Mouse (Mus musculus) forebrain, embryonic 15.5 days (tissue): Measurements from ENCODE around the gene Tmod2. TPM values are rescaled to one million over a fixed set of nuclear protein-coding genes. Genes with fewer than 3 reads are reported as not detected.
"Not testable (repeated sequence)": the region's sequence is repeated elsewhere in the genome, so short reads cannot be mapped to it uniquely, and the experiment has no call there.

ENCODE experiments used
- ATAC-seq: fragments of 200-750 bp; cut with Nextera tagmentation; replicated peaks from 2 replicates; pipeline ENCODE4 v1.8.0; 2017; ENCODE audit warnings: mild to moderate bottlenecking, moderate TSS enrichment, moderate library complexity
- H3K27ac ChIP-seq: fragments of 300-500 bp; sonication (generic); replicated peaks from 2 replicates; pipeline ENCODE4 v1.5.1; 2015; ENCODE audit warnings: mild to moderate bottlenecking, inconsistent platforms
- H3K27me3 ChIP-seq: fragments of 300-500 bp; sonication (generic); 2 replicates; pipeline ENCODE4 v1.6.1; 2015; ENCODE audit warnings: inconsistent platforms
- H3K36me3 ChIP-seq: fragments of 300-500 bp; sonication (generic); 2 replicates; pipeline ENCODE4 v1.6.1; 2015; ENCODE audit warnings: mild to moderate bottlenecking, inconsistent platforms
- H3K4me1 ChIP-seq: fragments of 300-500 bp; sonication (generic); 2 replicates; pipeline ENCODE4 v1.6.1; 2015; ENCODE audit warnings: inconsistent platforms
- H3K4me2 ChIP-seq: fragments of 300-500 bp; sonication (generic); replicated peaks from 2 replicates; pipeline ENCODE4 v1.6.1; 2015; ENCODE audit warnings: mild to moderate bottlenecking, inconsistent platforms
- H3K4me3 ChIP-seq: fragments of 300-500 bp; sonication (generic); 2 replicates; pipeline ENCODE4 v1.5.1; 2015; ENCODE audit warnings: mild to moderate bottlenecking, inconsistent platforms
- H3K9ac ChIP-seq: fragments of 300-500 bp; sonication (generic); replicated peaks from 2 replicates; pipeline ENCODE4 v1.6.1; 2015; ENCODE audit warnings: mild to moderate bottlenecking, inconsistent platforms
- H3K9me3 ChIP-seq: fragments of 300-500 bp; sonication (generic); 2 replicates; pipeline ENCODE4 v1.6.1; 2016; ENCODE audit warnings: inconsistent platforms
- WGBS: fragments of 180-500 bp; shearing (Covaris S2); methylation state at CpG from one replicate; pipeline ENCODE4 v1.1.7; 2015; ENCODE audit warnings: mixed read lengths; 5-methylcytosine and 5-hydroxymethylcytosine counted together
- polyA plus RNA-seq: library from polyadenylated mRNA; unstranded; fragments of >200 nt; fragmentation: Nextera tagmentation; extraction: Ambion mirVana; gene quantifications from 2 replicates; pipeline ENCODE4 v1.2.1, GENCODE M21; 2015

Tmod2 gene
- polyA plus RNA-seq, 1 experiment from 2014 or later, result 250 TPM

DNA sequence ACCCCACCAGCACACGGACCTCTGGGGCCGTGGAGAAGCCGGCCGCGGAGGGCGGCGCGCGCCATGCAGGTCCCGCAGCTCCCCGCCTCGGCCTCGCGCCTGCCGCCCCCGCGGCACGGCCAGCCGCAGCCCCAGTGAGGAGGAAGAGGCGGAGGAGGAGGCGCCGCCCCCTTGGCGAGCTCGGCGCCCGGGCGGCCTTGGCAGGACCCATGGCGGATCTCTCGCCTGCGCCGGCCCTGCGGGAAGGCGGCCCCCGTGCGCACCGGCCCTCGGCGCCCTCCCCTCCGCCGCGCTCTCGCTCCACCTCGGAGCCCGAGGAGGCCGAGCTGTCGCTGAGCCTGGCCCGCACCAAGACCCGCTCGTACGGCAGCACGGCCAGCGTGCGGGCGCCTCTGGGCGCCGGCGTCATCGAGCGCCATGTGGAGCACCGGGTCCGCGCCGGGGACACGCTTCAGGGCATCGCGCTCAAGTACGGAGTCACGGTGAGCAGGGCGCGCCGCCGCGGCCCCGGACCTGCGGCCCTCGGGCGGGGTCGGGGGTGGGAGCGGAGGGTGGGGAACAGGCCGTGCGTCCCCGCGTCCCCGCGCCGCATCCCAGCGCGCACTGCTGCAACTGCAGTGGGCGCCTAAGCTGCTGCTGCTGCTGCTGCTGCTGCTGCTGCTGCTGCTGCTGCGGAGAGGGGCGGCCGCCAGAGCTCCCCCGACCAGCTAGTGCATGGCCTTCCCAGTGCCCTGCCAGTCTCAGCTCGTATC is 14.6 kb upstream of the Tmod2 start, which contains the start of gene Lysmd2:
TSS of gene Lysmd2 (plus strand) at position 186 of the 752 bp plus-strand sequence.
- Histone ChIP-seq H3K9ac (peak within 1 kb of the TSS; percentile 87), H3K4me3 (peak within 1 kb of the TSS; percentile 87), H3K27me3 (no peaks in the 10 kb centered on the region), H3K4me1 (peaks cover 15% of the 10 kb centered on the region), H3K27ac (peak within 1 kb of the TSS; percentile 91), H3K4me2 (peak within 1 kb of the TSS; percentile 88), H3K9me3 (no peaks in the 10 kb centered on the region), H3K36me3 (no peaks in the 10 kb centered on the region)
- ATAC-seq, result peak; percentile 91
- WGBS, result under 1% methylated on average over 77 of the region's 94 CpGs

DNA sequence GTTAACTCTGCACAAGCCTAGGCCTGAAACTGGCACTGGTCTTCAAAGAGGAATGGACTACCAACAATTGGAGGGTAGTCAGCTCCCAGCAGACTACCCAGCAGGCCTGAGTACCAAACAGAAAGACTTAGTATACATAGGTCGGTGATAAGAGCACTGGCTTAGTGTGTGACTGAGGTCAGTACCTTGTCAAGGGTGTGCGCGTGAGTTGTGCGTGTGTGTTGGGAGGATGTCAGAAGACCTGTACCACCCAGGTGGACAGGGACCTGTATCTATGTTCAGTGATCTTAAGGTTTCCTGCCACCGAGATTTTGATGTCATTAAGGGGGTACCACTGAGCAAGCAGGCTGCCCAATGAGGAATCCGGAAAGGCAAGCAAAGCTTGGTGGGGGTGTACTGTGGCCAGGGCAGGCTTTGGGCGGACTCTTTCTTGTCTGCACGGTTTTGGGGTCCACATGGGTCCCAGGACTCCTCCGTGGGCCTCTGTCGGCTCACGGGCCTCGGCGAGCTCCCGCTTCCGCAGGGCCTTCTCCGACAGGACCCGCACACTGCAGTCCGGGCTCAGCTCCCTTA is 13.9 kb upstream of the Tmod2 start:
- peak; percentile 28 for ATAC-seq
- WGBS, result 14% methylated on average over 18 of the region's 18 CpGs
- H3K27me3 ChIP-seq, result no peaks in the 10 kb centered on the region

GRCm38 (mm10) chr9:75621428-75621827 is 10.3 kb upstream of the Tmod2 start:
- WGBS, result 92% methylated on average over 3 of the region's 3 CpGs
- no peak overlapping the region for H3K4me3 ChIP-seq
- H3K27ac ChIP-seq, result no peak overlapping the region
- H3K36me3 ChIP-seq, result no peaks in the 10 kb centered on the region
- H3K4me1 ChIP-seq, result peaks cover 9% of the 10 kb centered on the region
- no peak overlapping the region for H3K4me2 ChIP-seq
- ATAC-seq, result no peak
- H3K9me3 ChIP-seq, result no peaks in the 10 kb centered on the region
- H3K27me3 ChIP-seq, result no peaks in the 10 kb centered on the region
- no peak overlapping the region for H3K9ac ChIP-seq

More for the DNA sequence above, 13.9 kb upstream of the Tmod2 start:
- Histone ChIP-seq H3K27ac (peak overlapping the region; percentile 91), H3K9me3 (no peaks in the 10 kb centered on the region), H3K4me1 (peaks cover 15% of the 10 kb centered on the region), H3K4me2 (peak overlapping the region; percentile 88), H3K4me3 (peak overlapping the region; percentile 87), H3K36me3 (no peaks in the 10 kb centered on the region), H3K9ac (peak overlapping the region; percentile 87)

DNA sequence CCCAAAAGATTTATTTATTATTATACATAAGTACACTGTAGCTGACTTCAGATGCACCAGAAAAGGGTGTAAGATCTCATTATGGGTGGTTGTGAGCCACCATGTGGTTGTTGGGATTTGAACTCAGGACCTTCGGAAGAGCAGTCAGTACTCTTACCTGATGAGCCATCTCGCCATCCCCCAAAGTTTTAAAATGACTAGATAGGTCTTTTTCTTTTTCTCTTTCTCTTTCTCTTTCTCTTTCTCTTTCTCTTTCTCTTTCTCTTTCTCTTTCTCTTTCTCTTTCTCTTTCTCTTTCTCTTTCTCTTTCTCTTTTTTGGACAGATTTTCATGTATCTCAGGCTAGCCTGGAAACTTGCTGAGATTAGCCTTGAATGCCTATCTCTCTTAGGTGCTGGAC is 8.6 kb upstream of the Tmod2 start:
- not testable (repeated sequence) for H3K9ac ChIP-seq, H3K27me3 ChIP-seq, H3K4me2 ChIP-seq, H3K36me3 ChIP-seq, H3K4me3 ChIP-seq, H3K9me3 ChIP-seq, ATAC-seq, H3K4me1 ChIP-seq, H3K27ac ChIP-seq
- WGBS, result 93% methylated on average over 2 of the region's 2 CpGs

- Histone ChIP-seq H3K4me3 (no peak overlapping the region), H3K9ac (no peak overlapping the region), H3K4me2 (no peak overlapping the region), H3K27me3 (no peaks in the 10 kb centered on the region), H3K36me3 (no peaks in the 10 kb centered on the region), H3K4me1 (no peaks in the 10 kb centered on the region), H3K27ac (no peak overlapping the region), H3K9me3 (no peaks in the 10 kb centered on the region)
- peak; percentile 57; the same call in 1 of the 2 replicates for ATAC-seq
- WGBS, result 83% methylated on average over 6 of the region's 6 CpGs
These were observed 7.8 kb upstream of the Tmod2 start for GRCm38 (mm10) chr9:75618836-75619400.

- Histone ChIP-seq H3K27ac (no peak overlapping the region), H3K4me1 (no peaks in the 10 kb centered on the region), H3K9me3 (no peaks in the 10 kb centered on the region), H3K27me3 (no peaks in the 10 kb centered on the region), H3K9ac (no peak overlapping the region), H3K4me2 (no peak overlapping the region), H3K36me3 (no peaks in the 10 kb centered on the region), H3K4me3 (no peak overlapping the region)
- no peak for ATAC-seq
- WGBS, result 68% methylated on average over 3 of the region's 3 CpGs
These were observed 5.4 kb upstream of the Tmod2 start for GRCm38 (mm10) chr9:75616560-75616959.

- no peaks in the 10 kb centered on the region for H3K27me3 ChIP-seq
- 0 out of 2 replicates have a peak, but pooled peaks have one; percentile 33 for ATAC-seq
- WGBS, result 4% methylated on average over 16 of the region's 16 CpGs
These were observed 1.2 kb downstream of the Tmod2 start for GRCm38 (mm10) chr9:75609965-75610364.

GRCm38 (mm10) chr9:75609505-75609904 is 1.6 kb downstream of the Tmod2 start:
- peak overlapping the region; percentile 90 for H3K27ac ChIP-seq
- H3K27me3 ChIP-seq, result no peaks in the 10 kb centered on the region
- H3K4me1 ChIP-seq, result peaks cover 12% of the 10 kb centered on the region; the same call in 1 of the 2 replicates
- 23% methylated on average over 1 of the region's 1 CpGs for WGBS
- H3K9ac ChIP-seq, result peak overlapping the region; percentile 79
- peak overlapping the region; percentile 71 for H3K4me2 ChIP-seq
- H3K36me3 ChIP-seq, result peaks cover 6% of the 10 kb centered on the region
- peak; percentile 20; the same call in 1 of the 2 replicates for ATAC-seq
- no peaks in the 10 kb centered on the region; the same call in 1 of the 2 replicates for H3K9me3 ChIP-seq
- H3K4me3 ChIP-seq, result peak overlapping the region; percentile 95

More at GRCm38 (mm10) chr9:75609965-75610364, 1.2 kb downstream of the Tmod2 start:
- H3K36me3 ChIP-seq, result peaks cover 2% of the 10 kb centered on the region; the same call in 1 of the 2 replicates
- H3K9ac ChIP-seq, result peak overlapping the region; percentile 79
- peaks cover 12% of the 10 kb centered on the region; the same call in 1 of the 2 replicates for H3K4me1 ChIP-seq
- no peaks in the 10 kb centered on the region for H3K9me3 ChIP-seq
- peak overlapping the region; percentile 90 for H3K27ac ChIP-seq
- H3K4me2 ChIP-seq, result peak overlapping the region; percentile 71
- peak overlapping the region; percentile 95 for H3K4me3 ChIP-seq

GRCm38 (mm10) chr9:75607496-75607895 is 3.6 kb downstream of the Tmod2 start:
- H3K9ac ChIP-seq, result no peak overlapping the region
- no peaks in the 10 kb centered on the region; the same call in 1 of the 2 replicates for H3K9me3 ChIP-seq
- WGBS, result 88% methylated on average over 4 of the region's 4 CpGs
- no peak overlapping the region for H3K4me3 ChIP-seq
- no peaks in the 10 kb centered on the region for H3K27me3 ChIP-seq
- no peak overlapping the region for H3K4me2 ChIP-seq
- H3K36me3 ChIP-seq, result peaks cover 10% of the 10 kb centered on the region
- no peak overlapping the region for H3K27ac ChIP-seq
- ATAC-seq, result no peak
- H3K4me1 ChIP-seq, result peaks cover 12% of the 10 kb centered on the region; the same call in 1 of the 2 replicates

- H3K4me3 ChIP-seq, result no peak overlapping the region
- peaks cover 12% of the 10 kb centered on the region for H3K36me3 ChIP-seq
- no peak overlapping the region for H3K27ac ChIP-seq
- no peaks in the 10 kb centered on the region for H3K27me3 ChIP-seq
- WGBS, result 67% methylated on average over 12 of the region's 12 CpGs
- H3K4me2 ChIP-seq, result no peak overlapping the region
- H3K9ac ChIP-seq, result no peak overlapping the region
- H3K9me3 ChIP-seq, result no peaks in the 10 kb centered on the region; the same call in 1 of the 2 replicates
- peaks cover 16% of the 10 kb centered on the region for H3K4me1 ChIP-seq
- no peak for ATAC-seq
These were observed 9.6 kb downstream of the Tmod2 start for GRCm38 (mm10) chr9:75601510-75601909.

- no peak overlapping the region for H3K27ac ChIP-seq
- H3K4me3 ChIP-seq, result no peak overlapping the region
- H3K27me3 ChIP-seq, result no peaks in the 10 kb centered on the region
- no peak overlapping the region for H3K4me2 ChIP-seq
- no peak overlapping the region for H3K9ac ChIP-seq
- ATAC-seq, result no peak
- H3K4me1 ChIP-seq, result peaks cover 16% of the 10 kb centered on the region
- no peaks in the 10 kb centered on the region; the same call in 1 of the 2 replicates for H3K9me3 ChIP-seq
- peaks cover 19% of the 10 kb centered on the region for H3K36me3 ChIP-seq
- WGBS, result 70% methylated on average over 7 of the region's 7 CpGs
These were observed 10.8 kb downstream of the Tmod2 start for GRCm38 (mm10) chr9:75600166-75600934.
